Mouse (Mus musculus): ENCODE results near the gene Aff1. TPM values are rescaled to one million over a fixed set of nuclear protein-coding genes. Genes with fewer than 3 reads are reported as not detected.

Aff1 gene
- total RNA-seq, 2 experiments from 2014 or later = 47.4 to 53.4 TPM

DNA sequence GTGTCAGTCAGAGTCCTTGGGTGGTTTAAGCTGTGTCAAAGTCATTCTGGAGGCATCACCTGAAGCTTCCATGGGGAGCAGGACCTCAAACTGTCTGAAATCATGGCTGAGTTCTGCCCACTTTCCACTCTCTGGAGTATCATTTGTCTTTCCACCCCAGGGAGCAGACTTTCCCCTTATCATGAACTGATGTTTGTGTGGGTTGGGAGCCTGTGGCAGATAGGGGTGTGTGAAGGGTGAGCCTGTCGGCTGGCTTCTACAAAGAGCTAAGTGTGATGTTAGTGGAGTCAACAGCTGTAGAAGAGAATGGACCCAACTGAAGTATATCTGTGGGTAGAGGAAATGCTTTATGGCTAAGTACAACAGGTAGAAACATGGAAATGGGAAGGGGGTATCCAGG, 53.5 kb downstream of the Aff1 start:
- DNase-seq = no peak
- intact Hi-C loops (cut with DNase I) = no loop called here

DNA sequence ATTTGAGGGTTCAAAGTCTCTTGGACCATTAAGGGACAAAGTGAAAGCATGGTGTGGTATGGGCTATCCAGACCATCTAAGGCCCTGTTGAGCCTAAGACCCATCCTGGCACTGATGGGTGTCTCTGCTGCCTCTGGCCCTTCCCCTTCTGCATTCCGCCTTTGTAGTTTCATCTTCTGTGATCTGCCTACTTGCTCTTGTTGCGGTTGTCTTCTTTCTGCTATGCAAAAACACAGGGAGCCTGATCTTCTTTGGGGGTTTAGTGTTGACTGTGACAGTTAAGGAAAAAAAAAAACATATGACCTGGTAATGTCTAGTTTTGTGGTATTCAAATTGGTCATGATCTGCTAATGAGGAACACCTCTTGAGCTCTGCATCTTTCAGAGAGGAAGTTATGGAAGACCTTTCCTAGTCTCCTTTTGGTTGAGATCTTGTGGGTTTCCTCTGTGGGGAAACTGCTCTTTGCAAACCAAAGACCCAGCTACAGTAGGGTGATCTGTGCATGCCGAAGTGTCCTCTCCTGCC, 54.4 kb downstream of the Aff1 start:
- no peak for DNase-seq

DNA sequence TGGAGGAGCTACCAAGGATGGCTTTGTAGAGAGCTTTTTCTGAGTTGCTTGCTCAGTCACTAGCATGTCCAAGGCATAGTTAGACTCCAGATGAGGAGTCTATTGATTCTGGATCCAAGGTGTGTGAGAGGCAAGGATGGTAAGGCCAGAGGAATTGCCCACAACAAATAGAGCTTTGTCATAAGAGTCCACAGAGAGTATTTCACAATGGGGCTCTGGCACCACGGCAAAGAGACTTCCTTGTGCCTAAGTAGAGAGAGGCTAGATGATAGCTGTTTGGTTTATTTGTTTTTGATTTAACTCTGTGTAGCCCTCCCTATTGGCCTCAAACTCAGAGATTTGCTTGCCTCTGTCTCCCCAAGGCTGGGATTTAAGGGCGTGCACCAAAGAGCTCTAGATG, 54.9 kb downstream of the Aff1 start:
- DNase-seq = no peak
- intact Hi-C loops (cut with DNase I) = no loop called here

More for the DNA sequence above, 54.4 kb downstream of the Aff1 start:
- intact Hi-C loops (cut with DNase I) = no loop called here

DNA sequence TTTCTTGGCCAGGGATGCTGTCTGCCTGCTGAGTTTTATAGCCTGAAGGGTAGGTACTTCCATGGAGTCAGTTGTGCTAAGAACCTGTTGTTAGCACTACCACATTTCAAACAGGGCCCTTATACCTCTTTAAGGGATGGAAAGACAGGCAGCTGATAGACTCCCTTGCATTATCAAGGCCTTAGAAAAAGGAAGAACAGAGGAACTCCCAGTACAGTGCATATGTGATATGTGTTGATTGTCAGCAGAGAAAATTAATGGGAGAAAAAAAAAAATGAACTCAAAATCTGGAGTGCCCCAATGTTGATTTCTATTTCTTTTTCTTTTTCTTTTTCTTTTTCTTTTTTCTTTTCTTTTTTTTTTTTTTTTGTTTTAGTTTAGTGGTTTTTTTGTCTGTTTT, 56.2 kb downstream of the Aff1 start:
- DNase-seq = no peak
- intact Hi-C loops (cut with DNase I) = no loop called here

DNA sequence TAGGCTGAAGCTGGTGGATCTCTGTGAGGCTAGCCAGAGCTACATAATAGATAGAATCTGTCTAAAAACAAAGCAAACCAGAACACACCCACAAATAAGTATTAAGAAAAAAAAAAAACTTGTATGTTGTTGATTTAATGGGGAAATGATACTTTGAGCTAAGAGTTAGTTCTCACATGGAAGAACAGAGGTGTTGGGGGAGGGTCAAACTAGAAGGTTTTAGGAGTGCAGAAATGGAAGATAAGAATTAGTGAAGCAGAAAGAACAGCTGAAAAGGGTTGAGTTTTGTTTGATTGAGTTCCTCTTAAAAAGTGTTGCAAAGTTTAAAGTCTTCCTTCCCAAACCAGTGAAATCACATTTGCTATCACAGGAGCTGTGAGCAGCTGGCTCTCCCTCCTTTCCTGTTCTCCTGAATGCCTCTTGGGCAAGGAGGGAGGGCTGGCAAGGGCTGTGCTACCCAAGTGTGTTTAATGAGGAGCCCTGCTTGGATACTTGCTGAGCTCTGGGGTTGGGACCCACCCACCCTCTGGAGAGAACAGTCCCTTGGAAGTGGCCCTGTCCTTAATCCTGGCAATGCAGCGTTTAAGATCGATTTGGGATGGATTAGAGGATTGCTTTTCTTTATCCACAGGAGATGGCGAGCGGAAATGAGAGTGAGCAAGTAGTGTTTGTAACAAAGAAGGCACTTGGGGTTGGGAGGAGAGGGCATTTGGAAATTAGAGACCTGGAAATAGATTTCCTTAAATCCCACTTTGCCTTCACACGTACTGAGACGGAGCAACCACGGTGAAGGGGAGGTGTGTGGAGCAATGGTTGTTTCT, 57.5 kb downstream of the Aff1 start:
- intact Hi-C loops (cut with DNase I) = loop anchor here (5.0 kb wide), 2 partner anchors 38 to 68 kb away; no protein-coding TSS in a partner anchor
- DNase-seq = no peak

DNA sequence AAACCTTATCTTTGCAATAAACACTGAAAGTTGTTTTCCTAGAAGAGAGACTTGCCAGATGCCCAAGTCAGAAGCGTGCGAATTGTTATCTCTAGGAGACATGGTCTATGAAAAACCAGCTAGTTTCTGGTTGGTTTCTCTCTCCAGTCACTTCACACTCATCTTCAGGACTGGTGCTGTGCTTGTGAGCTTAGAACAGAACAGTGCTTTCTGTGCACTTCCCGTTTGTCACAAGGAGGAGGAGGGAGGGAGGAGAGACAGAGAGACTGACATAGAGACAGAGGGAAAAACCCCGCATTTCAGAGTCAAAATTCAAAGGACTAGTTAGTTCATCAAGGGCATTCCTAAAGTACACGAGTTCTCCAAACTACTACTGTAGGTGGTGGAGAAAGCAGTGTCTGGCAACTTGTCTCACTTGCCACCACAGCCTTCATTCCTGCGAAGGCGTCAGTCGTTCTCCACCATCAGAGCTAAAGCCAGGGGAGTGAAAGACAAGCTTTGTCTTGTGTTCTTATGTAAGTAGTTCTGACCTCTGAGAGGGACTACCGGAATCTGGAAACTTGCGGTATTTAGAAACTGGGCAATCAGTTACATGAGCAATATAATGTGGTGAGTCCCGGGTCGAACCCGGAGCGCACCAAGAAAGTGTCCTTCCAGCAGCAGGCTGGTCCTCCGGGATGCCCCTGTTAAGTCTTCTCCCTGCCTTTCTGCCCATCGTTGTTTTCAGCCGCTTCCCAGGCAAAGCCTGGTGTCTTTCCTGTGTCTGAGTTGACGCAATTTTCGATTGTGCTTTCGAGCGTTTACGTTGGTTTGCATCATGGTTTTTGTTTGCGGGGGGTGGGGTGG, 60.7 kb downstream of the Aff1 start:
- intact Hi-C loops (cut with DNase I) = loop anchor here (2.0 to 5.0 kb wide), 3 partner anchors 34 to 64 kb away; partner anchors contain the start of gene Aff1
- DNase-seq = peak; percentile 44 to 55

DNA sequence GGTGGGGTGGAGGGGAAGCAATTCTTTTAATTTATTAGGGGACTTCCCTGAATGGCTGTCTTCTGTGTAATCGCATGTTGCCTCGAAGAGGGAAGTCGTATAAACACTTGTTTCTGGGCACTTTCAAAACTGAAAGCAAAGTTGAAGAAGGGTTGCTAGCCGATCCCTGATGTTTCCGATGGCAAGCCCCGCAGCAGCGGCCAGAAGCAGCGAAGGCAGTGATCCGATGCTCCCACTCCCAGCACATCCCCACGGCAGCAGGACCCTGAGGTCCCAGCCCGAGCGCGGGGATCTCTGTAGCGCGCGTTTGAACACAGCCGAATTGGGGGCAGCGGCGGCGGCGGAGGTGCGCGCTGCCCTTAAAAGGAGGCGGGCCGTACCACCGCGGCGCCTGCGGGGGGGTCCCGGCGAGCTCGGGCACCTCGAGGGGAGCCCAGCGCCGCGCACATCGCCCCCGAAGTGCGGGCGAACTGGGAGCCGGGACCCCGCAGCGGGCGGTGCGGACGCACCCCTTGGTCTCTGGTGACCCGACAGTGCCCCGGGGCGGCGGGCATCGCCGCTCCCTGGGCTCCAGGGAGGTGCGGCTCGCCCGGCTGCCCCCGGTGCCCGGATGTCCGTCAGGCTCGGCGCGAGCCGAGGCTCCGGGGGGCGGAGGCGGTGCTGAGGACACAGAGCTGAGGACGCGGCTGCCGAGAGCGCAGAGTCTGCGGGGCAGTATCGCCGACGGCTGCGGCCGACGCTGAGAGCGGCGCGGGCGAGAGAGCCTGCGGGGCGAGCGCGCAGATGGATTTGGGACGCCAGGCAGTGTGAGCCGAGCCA, 61.5 kb downstream of the Aff1 start:
- DNase-seq = peak; percentile 91
- intact Hi-C loops (cut with DNase I) = loop anchor here (2.0 to 5.0 kb wide), 4 partner anchors 19 to 64 kb away; partner anchors contain the start of gene Aff1

DNA sequence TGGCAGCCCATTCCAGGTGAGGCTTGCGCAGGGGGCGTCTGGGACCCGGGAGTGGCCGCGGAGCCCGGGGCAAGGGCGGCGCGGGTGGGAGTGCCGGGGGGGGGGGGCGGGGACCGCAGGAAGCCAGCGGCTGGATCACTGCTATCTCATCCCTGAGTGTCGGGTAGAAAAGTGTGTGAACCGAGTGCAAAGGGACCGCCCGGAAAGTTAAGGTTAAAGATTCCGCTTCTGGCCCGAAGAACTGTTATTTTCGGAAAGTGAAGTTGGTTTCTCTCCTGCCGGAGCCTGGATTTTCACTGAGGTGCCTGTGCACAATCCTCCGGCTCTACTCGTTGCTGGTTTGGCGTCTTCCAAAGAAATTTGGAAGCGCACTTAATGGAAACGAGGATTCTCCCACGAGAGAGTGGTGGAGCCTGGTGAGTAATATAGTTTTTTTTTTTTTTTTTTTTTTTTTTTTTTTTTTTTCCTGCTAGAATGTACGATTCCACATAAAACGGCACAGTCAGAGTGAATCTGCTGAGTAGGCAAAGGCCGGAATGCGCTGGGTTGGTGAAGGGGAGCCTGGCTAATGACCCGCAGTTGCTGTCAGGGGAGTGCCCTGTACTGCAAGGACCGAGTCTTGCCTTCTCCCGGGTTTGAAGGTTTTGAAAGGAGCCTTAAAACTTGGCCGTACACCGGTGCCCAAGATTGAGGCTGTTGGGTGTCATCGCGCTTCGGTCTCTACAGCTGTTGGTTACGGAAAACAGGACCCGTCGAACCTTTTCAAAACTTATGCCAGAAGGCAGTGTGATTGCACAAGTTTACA, 62.4 kb downstream of the Aff1 start:
- DNase-seq = peak; percentile 50 to 55
- intact Hi-C loops (cut with DNase I) = loop anchor here (2.0 to 5.0 kb wide), 3 partner anchors 18 to 63 kb away; no protein-coding TSS in a partner anchor

DNA sequence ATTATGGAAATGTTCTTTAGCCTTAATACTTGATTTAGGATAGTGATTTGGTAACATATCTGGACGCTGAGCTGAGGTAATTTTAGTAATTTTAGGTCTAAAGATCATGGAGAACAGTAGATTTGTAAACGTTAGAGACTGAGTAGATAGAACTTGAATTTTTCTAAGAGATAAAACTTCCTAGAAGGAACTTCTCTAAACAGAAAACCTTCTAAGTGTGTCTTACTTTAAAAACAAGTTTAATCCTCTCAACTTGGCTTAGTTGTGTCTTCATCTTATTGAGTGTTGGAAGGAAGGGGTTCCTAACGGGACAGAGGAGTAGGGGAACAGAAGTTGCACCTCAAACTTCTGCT, 62.9 kb downstream of the Aff1 start:
- no peak for DNase-seq
- intact Hi-C loops (cut with DNase I) = loop anchor here (2.0 kb wide), 1 partner anchor 18 kb away; no protein-coding TSS in a partner anchor

DNA sequence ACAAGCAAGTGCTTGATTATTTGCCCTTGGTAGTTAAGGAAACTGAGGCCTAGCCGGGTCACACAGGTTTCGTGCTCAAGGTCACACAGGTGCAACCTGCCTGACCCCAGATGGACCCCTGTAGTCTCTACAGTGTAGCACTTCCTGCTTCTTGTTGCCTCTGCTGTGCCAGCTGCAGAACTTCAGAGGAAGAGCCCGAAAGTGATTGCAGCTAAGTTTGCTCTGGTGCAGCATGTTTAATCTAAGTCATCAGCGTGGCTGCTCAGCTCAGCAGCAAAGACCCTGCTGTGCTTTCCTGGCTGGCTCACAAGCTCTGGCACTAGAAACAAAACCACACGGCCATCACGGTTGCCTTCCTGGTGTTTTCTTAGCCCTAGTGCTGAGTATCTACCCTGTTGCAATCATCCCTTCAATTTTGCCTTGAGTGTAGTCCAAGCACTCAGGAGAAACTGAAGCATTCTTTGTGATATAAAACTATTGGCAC, 64.1 kb downstream of the Aff1 start:
- no peak for DNase-seq
- intact Hi-C loops (cut with DNase I) = no loop called here

DNA sequence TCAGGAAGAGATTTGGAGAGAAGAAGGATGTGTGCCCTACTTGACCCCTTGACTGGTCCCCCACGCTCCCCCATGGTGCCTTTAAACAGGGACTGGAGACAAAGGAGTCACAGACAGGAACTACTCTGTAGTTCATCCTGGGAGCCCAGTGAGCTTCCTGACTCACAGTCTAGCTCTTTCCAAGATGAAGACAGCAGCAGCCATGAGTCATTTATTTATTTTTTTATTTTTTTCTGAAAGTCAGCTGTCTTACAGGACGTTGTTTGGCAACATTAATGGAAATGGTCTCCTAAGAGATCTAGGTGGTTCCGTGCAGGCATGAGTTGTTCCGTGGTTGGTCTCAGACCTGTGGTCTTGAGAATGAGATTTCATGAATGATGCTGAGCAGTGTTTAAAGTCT, 66.3 kb downstream of the Aff1 start:
- intact Hi-C loops (cut with DNase I) = no loop called here
- no peak for DNase-seq

DNA sequence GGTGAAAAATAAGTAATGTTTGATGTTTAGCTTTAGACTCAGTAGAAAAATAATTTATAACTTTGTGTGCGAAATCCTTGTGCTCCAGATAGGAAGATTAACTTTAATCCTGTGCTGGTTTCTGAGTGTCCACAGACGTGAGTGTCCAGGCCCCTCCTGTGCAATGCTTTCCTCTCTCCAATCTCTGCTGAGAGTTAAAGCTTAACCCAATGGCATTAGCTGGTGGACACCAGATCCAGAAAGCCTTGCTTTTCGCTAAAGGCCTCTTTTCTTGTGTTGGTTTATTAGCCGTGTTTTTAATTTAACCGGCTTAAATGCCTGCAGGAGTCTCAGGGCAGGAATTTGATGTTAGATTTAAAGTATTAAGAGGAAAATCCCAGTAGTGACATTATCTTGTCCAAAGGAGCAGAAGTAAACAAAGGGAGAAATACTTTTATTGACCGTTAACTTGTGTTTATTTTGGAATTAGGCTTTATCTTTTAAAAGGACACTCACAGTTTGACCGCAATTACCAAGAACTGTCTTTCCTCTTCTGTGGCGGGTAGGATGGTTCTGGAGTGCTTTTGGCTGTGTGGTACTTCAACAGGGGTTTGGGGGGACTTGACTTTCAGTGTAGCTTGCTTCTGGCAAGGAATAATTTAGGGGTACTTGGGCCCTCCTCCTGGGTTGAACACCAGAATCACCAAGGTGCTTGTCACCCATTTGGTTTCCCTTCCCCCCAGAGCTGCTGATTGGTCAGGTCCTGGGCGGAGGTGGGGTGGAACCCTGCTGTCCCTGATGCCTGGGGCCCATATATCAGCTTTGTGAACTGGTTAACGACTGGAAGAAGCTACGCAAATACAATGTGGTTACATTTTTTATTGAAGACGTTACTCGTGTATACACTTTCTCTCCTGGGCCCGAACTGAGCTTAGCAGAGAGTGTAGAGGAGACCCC, 67.6 kb downstream of the Aff1 start:
- intact Hi-C loops (cut with DNase I) = no loop called here
- DNase-seq = peak in 1 of 2 experiments; percentile 27

DNA sequence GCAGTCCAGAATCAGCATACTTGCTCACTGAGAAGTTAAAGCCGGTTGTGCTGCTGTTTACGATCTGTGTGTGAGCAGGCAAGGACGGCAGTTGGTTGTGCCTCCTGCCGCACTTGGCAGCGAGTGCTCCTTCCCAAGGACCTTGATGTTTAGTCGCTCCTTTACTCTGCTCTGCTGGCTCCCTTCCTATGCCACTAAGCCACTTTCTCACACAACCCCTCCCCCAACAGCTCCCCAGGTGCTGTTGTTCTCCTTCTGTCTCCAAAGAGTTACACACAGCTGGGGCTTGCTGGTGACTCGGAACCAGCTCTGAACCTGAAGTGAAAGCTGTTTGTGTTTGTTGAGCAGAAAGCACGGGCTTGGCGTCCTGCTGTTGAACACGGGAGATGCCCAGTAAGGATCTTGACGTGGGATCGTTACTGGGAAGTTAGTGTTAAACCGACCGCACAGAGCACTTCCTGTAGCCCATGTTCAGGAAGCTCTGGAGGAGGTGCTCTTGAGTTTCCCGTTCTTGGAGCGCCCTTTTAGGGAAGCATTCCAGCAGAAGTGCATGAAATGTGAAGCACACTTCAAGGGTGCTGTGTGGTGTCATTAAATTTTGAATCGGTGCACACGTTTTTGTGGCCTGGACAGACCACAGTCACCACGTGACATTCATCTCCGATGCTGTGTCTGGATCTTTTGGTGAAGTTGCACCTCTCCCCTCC, 68.4 kb downstream of the Aff1 start:
- intact Hi-C loops (cut with DNase I) = no loop called here
- DNase-seq = peak; percentile 33 to 57

DNA sequence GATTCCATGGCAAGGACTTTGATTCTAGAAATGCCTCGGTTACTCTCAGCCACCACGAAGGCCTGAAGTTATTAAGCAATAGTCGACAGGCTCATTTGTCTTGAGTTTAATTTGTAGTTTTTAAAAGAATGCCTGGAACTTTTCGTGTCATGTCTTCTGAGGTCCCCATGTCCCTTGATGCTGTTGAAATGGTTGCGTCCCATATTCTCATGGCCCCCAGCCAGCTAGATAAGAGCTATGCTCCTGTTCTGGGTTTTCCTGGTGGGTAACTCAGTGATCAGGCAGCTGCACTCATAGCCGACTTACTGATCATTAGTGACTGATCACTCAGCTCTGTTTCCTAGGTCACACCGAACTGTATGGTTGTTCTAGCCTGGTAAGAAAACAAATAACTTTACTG, 69.6 kb downstream of the Aff1 start:
- DNase-seq = no peak
- intact Hi-C loops (cut with DNase I) = no loop called here

DNA sequence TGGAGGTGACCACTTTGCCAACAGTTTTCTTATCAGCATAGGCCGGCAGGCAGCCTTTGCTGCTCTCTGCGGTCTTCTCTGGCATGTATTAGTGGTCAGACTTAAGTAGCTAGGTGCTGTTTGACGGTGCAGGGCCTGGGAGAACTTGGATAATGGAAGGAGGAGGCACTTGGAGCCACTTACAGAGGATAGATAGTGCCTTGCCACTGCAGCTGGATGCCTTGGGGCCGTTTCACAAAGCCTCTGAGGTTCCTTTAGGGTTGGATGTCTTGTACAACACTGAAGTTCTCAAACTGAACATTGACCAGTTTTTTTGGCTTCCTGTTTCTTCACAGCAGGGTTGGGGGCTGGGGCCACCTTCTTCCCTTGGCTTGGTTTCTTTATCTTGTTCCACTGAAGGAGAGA, 70.7 kb downstream of the Aff1 start:
- intact Hi-C loops (cut with DNase I) = no loop called here
- DNase-seq = no peak

DNA sequence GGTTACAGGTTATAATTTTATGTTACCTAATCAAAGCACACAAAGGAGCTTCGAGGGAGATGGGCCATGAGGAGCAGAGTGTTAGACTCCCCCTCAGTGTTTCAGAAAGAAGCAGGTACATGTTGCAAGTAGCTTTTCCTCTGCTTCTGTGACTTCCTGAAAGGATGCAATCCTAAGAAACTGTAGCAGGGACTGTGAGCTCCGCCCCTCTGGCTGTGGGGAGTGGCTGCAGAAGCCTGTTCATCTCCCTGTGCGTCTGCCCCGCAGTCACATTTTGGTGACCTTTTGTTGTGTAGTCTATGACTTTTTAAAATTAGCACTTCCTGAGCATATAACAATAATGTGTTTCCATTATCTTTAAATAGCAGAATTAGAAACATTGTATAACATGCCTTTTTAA, 73.2 kb downstream of the Aff1 start:
- intact Hi-C loops (cut with DNase I) = no loop called here
- no peak for DNase-seq

DNA sequence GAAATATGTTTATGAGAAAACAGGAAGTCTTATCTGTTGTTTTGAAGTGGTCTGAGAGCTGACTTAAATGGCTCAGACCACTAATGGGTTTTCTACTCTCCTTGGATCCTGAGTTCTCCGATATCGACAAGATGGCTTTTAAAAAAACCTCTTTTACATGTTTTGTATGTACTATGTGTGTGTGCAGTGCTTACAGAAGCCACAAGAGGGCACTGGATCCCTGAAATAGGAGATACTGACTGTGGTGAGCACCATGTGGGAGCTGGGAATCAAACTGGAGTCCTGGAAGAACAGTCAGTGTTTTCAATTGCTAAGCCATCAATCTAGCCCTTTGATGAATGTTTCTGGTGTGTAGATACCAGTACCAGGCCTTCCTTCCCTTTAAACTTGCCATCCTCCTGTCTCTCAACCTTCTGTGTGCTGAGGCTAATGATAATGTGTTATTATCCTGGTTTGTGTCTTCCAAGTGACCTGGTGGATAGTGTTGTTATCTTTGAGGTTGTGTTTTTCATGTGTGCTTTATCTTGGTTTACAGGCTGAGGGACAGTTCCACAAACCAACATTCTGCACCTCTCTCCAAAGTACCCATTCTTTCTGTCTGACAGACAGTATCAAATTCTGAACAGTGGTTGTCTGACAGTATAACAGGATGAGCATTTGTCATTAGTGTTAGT, 73.7 kb downstream of the Aff1 start:
- intact Hi-C loops (cut with DNase I) = no loop called here
- no peak for DNase-seq

Data from heart, postnatal 14 days (tissue).